Mouse (Mus musculus) adrenal gland, postnatal 36 days (tissue): Measurements from ENCODE around the gene St3gal4. TPM values are rescaled to one million over a fixed set of nuclear protein-coding genes. Genes with fewer than 3 reads are reported as not detected.
"Not testable (repeated sequence)": the region's sequence is repeated elsewhere in the genome, so short reads cannot be mapped to it uniquely, and the experiment has no call there.

Experiments used
- DNase-seq, 2 experiments: peaks; one replicate each; pipeline ENCODE4 v3.0.0; 2021; ENCODE audit warnings: mixed read lengths in 1 of 2
- long read RNA-seq, 2 experiments: library from polyadenylated mRNA; stranded (forward); transcript quantifications; one replicate each; pipeline ENCODE4 v2.0.0; 2021; ENCODE audit warnings: borderline sequencing depth in 2 of 2
- total RNA-seq, 2 experiments: library from RNA; stranded (reverse); gene quantifications; 2 replicates each; pipeline ENCODE4 v1.2.3; 2021

St3gal4 gene
- 10 to 100 TPM; 28.6 to 48.4 TPM for total RNA-seq
- long read RNA-seq, experiment 1, transcript St3gal4-201 (11 exons, 2,095 nt), result major isoform, 47 of 67 reads
- long read RNA-seq, experiment 1, partial matches to known transcripts, result 14 of 67 reads
- long read RNA-seq, experiment 1, other reads (novel, unspliced or antisense), result 6 of 67 reads
- long read RNA-seq, experiment 2, transcript St3gal4-201 (11 exons, 2,095 nt), result major isoform, 13 of 16 reads
- long read RNA-seq, experiment 2, partial matches to known transcripts, result 0 of 16 reads
- long read RNA-seq, experiment 2, other reads (novel, unspliced or antisense), result 3 of 16 reads

DNA sequence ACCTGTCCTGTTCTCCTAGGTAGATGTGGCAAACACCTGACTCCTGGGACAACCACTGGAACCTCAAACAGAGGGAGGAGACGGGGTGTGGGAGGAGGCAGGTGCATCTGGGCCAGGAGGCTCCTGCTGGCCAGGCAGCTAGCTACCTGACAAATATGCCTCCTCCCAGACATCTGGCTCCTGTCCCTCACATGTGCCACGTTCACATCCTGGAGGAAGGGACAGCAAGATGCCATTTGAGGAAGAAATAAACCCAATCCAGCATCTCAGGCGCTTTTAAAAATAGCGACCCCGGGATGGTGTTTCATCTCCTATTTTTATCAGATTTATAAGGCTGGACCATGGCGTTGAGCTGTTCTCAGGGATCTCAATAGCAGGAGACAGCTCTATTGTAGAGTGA lies at the start of gene St3gal4:
Gene St3gal4 (minus strand): TSS at position 101 of the 400 bp plus-strand sequence.
- DNase-seq, result no peak

DNA sequence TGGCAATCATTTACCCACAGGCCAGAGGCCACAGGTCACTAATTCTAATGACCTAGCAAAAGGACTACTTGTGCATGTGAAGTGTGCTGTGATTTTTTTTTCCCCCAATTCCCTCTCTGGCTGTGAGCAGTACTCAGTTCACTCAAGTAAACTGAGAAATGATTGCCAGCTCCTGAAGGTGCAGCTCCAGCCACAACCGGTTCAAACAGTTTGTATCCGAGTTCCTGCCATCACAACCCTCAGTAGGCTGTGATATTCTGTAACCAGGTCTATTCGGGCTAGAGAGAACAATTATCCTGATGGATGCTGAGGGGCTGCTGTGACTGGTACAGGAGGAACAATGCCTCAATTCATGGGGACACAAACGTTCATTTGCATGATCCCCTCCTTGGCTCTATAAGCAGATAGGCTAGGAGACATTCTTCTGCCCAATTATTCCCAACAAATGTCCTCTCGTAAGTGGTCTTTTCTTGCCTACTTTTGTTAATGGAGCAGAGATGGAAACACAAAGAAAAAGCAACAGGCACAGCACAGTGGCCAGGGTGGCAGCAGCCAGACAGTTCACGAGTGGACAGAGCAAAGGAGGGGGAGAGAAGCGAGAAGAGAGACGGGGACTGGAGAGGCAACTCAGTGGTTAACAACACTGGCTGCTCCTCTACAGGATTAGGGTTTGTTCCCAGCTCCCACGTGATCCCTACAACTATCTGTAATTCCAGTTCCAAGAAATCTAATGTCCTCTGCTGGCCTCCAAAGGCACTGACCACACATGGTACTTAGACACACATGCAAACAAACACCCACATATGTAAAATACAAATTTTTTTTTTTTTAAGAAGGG lies 47.9 kb upstream of the St3gal4 start:
- DNase-seq, result no peak

DNA sequence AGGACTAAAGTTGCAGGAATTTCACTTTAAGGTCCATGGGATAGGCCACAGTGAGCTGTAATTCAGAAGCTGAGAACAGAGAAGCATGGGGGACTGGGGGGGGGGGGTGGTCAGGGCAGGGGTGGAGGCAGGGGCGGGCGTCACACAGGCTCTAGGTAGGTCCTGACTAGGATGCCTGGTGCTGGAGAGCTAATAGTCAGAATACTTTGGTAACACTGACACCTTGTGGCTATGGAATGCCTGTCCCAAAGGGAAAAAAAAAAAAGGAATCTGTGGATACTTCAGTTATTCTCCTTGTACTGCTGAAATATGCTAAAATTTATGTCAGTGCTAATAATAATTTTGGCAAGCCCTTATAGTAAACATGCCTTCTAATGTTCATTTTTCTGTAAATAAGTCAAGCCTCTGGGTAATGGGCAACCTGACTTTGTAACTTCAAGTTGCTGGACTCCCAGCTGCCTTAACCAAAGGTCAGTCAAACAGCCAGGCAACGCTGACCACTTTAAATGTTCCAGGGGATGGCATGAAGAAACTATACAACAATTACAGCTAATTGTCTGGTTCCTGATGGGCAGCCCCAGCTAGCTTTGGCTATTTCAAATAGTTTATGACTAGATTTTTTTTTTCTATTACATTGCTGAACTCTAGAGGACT lies 47.2 kb upstream of the St3gal4 start:
- DNase-seq, result peak in 1 of 2 experiments; percentile 13

DNA sequence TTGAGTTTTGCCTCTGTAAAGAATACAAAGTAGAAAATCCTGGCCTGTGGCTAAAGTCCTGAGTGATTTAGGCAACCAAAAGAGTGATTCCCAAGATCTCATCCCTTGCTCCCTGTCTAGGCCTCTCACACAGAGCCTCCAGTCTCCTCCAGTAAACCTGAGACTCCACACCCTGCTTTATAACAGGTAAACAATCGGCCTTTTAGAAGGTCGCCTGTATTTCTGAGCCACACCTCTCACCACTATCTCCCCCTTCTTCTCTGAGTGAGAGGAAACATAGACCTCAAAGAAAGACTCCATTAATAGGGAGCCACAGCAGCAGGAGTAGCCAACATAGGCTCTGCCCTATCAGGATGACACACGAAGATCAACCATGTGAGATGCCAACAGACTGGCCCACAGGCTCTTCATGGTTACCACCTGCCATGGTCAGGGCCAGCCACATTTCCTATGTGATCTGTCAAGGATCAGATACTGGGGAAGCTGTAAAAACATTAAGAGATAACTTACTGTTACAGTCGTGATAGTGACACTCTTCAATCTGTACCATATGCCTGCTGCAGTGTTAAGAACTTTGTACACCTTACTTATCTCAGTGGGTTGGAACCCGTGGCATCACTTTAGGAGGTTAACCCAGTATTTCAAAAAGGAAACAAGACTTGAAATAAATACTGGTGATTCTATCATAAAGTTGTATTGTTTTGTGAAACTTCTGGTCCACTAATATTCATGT lies 45.2 kb upstream of the St3gal4 start:
- DNase-seq, result no peak

DNA sequence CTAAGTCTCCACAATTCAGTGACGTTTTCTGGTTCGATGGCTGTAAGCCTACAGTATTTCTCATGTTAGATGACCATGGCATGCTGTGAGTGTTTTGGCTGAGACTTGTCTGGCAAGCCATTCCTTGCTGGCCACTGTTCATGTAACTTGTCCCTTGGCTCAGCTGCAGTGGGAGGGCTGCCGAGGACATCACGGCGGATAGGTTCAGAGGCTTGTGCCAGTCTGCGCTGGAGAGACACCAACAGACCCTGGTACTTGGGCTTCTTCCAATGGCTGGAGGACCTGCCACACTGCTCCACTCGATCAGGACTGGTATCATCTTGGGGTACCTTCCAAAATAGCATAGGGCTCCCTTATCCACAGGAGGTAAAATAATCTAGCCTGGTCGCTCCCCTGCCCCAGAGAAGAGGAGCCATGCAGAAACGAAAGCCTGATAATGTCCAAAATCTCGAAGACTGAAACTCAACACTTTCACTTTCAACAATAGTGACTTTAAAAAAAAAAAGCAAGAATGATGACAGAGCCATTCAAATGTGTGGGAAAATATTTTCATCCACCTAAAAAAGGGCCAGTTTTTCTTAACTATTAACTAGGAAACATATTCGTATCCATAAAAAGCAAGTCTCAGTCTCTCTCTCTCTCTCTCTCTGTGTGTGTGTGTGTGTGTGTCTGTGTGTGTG lies 44.1 kb upstream of the St3gal4 start:
- DNase-seq, result peak; percentile 47 to 59

DNA sequence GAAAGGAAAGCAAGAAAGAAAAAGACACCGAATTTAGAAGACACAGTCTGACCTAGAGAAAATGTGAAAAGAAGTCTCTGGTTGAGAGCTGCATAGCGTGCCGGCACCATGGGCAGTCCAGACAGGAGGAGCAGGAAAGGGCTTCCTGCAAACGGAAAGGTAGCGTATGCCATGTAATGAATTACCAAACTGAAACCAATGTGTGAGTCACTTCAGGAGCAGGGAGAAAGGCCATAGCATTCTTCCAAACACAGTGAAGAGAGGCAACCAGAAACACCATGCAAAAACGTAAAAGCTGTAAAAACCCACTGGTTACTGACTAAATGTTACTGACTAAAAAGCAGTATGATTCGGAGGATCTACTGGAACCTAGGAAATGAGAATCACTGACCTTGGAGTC lies 42.7 kb upstream of the St3gal4 start:
- DNase-seq, result peak in 1 of 2 experiments; percentile 20

DNA sequence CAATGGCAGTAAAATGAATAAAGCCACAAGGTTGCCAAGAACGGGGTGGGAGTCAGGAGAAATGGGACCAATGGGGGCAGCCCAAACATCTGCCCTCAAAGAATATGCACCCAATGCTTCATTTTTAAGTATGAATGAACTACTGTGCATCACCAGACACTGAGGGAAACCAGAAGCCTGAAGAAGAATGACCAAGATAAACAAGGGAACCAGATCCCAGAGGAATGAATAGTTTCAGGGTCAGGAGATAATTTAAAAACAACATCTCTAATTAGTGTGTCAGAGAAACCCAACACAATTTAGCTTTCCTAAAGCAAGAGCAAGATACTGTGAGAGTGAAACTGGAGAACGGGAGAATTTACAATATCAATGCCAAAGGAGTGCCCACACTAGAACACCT lies 41.6 kb upstream of the St3gal4 start:
- no peak for DNase-seq

DNA sequence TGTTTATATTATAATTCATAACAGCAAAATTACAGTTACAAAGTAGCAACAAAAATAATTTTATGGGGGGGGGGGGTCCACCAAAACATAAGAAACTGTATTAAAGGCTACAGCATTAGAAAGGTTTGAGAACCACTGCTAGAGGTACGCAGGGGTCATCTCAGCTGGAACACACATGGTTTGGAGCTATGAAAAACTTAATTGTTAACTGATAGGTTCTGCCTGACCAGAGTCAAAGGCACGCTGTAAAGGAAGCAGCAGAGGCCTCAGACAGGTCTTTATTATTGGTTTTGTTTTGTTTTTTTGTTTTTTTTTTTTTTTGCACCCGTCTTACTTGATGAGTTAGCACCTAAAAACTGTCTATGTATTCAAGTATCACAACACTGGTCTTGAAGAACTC lies 39.4 kb upstream of the St3gal4 start:
- no peak for DNase-seq

DNA sequence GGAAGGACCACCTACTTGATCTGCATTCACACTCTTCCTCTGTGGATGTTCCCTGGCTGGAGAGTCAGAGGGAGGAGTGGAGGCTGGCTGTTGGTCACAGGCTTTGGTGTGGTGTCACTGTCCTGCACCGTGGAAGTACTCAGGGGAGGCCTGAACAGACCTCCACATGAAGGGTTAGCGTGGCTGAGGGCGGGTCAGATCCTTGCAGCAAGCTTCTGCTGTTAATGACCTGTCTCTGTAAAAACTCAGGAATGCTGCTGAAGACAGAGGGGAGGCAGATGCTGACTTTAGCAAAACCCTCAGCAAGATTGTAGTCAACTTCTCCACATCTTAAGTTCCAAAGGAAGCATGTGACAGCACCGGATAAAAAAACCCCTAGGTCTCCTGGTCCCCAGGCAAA lies 37.8 kb upstream of the St3gal4 start:
- no peak for DNase-seq

DNA sequence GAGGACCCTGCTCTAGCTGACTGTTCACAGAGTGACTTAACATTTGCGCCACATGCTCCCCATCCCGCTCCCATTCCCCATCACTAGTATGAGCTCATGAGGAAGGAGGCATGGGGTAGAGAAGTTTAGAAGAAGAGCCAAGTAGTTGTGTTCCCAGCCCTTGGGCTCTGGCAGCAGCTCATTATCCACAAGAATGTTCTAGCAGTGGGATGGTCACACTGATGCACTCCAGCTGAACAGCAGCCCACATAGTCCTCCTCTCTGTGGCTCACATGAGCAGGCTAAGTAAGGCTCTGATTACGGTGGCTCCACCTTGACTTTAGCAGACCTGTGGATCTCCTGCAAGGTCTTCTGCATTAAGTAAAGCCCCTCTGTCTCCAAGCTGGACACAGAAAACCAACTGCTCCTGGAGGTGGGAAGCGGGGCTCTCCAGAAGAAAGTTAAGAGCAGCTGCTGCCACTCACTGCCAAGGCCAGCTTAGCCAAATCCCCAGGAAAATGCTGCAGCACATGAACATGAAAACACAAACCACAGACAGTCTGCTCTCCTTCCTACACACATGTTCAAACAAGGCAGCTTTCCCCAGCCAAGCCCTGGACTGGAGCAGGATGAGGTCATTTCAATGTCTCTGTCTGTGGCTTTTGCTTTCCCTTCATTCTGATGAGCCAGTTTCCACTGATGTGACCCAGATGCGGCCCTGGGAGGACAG lies 37.1 kb upstream of the St3gal4 start:
- DNase-seq, result no peak

DNA sequence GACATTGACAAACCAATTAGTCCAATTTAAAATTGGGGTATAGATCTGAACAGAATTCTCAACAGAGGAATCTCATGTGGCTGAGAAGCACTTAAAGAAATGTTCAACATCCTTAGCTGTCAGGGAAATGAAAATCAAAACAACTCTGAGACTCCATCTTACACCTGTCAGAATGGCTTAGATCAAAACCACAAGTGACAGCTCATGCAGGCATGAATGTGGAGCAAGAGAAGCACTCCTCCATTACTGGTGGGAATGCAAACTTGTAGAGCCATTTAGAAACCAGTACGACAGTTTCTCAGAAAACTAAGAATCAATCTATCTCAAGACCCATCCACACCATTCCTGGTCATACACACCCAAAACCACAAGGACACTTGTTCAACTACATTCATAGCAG lies 33.9 kb upstream of the St3gal4 start:
- DNase-seq, result no peak

DNA sequence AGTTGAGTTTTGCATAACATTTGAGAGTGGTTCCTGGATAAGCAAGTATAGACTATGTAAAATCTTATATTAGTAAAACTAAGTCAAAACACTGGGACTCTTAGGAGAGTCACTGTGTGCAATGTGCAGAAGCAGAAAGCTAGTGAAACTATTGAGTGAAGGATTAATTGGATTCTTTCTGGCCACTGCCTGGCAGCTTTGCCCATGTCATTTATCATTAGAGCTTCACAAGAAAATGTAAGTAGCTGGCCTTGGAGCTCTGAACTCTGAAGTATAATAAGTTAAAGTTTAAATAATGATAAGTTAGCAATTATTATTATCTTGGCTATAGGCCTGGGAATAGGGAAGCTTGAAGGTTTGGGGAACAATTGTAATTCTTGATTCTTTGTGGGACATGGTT lies 29.8 kb upstream of the St3gal4 start:
- not testable (repeated sequence) for DNase-seq

DNA sequence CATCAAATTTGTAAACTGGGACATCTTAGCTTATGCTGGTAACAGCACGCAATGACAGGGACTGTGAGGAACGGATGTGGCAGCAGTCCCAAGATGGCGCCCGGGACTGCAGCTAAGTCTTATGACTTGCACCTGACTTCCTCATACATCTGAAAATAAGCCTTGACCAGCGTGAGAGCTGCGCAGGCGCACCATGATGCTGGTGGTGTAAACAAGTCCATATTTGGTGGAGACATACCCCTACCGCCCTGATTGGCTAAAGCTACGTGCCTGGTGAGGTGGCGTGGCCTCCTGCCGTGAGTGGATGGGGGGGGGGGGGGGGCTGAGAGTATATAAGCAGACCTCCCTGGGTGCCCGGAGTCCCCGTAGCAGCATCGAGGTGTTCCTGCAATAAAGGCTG lies 28.2 kb upstream of the St3gal4 start:
- not testable (repeated sequence) for DNase-seq

DNA sequence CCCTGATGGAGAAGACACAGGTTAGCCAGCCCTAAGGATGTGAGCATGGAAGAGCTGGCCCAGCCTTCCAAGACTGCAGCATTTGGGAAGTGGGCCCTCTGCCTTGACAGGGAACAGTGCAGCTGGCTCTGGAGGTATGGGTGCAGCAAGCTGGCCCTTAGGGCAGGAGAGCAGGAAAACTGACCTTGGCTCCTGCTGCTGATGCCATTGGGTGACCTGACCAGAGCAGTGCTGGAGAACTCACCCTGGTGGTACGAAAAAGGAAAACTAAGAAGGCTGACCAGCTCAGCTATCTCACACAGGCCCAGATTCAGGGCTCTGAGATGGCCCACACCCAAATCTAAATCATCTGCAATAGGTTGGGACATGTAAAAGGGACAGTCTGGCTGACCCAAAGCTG lies 26.8 kb upstream of the St3gal4 start:
- no peak for DNase-seq

DNA sequence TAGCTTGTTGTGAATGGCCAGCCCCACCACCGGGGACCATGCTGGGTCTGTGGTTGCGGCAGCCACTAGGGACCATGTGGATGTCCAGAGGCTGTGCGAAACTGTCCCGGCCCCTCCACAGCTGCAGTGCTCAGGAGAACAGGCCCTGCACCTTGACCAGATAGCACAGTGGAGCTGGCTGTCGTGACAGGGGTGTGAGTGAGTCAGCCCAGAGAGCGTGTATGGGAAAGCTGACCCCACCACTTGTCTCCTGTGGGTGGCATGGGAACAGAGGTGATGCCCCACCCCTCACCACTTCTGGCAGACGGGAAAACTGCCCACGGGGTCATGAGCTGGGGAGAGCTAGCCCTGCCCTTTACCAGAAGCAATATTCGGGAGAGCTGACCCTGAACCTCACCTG lies 26.1 kb upstream of the St3gal4 start:
- no peak for DNase-seq

DNA sequence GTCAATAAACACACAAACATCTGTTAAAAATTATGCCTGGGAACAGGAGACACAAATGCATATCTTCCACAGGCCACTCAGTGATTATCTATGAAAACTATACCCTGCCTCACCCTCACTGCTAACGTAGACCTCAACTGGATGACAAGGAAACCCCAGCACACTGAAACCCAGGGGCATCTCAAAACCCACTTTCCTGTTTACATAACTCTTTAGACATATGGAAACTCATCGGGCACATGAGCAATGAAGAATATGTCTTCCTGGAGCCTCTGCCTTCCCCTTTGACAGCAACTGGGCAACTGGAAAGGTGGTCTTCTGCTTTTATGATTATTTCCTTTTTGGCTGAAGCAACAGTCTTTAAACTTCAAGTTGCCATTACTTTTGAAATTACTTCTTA lies 23.2 kb upstream of the St3gal4 start:
- DNase-seq, result no peak

DNA sequence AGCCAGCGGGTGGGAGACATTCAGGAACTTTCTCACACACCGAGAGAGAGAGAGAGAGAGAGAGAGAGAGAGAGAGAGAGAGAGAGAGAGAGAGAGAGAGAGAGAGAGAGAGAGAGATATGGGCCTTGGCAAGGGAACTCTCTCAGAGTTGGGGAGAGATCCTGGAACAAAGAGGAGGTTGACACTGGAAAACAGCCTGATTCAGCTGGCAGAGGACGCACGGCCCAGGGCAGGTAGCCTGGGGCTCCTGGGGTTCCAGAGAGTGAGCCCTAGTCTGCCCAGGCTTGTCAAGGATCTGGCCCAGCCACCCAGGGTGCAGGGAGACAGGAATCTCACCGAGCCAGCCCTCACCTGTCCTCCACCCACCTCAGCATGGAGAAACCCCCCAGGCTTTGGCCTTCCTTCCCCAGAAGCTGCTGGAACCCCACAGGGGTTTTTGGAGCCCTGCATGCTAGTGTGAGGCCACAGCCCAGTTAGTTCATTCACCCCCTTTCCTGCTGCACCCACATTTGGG lies 20.2 kb upstream of the St3gal4 start:
- no peak for DNase-seq

DNA sequence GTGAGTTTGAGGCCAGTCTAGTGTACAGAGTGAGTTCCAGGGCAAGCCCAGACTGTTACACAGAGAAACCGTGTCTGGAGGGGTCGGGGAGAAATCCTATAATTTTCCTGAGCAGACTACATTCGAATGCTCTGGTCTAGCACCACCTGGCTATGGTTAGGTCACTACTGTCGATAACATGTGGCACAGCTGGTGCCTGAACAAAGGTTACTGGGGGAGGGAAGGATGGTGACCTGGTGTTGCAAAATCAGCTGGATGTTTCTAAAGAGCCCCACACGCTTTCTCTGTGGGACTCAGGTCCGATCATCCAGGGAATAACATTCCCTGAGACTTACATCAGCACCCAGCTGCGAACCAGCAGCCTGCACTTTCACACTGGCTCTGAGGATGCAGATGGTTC lies 19.0 kb upstream of the St3gal4 start:
- DNase-seq, result no peak

DNA sequence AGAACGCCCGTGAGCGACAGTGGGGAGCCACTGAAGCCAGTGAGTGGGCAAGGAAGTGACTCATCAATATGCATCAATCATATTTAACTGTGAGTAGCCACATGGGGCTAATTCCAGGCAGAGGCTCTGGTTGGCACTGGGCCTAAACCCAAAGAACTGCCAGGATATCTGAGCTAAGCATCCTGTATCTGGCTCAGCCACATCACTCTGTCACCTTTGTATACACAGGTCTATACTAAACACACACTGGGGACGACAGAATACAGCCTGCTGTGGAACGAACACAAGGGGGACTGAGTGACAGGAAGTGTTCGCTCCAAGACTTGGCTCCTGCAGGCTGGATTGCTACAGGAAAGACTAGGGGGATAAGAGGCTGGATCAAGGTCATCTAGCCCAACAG lies 16.5 kb upstream of the St3gal4 start:
- DNase-seq, result peak; percentile 55 to 61

DNA sequence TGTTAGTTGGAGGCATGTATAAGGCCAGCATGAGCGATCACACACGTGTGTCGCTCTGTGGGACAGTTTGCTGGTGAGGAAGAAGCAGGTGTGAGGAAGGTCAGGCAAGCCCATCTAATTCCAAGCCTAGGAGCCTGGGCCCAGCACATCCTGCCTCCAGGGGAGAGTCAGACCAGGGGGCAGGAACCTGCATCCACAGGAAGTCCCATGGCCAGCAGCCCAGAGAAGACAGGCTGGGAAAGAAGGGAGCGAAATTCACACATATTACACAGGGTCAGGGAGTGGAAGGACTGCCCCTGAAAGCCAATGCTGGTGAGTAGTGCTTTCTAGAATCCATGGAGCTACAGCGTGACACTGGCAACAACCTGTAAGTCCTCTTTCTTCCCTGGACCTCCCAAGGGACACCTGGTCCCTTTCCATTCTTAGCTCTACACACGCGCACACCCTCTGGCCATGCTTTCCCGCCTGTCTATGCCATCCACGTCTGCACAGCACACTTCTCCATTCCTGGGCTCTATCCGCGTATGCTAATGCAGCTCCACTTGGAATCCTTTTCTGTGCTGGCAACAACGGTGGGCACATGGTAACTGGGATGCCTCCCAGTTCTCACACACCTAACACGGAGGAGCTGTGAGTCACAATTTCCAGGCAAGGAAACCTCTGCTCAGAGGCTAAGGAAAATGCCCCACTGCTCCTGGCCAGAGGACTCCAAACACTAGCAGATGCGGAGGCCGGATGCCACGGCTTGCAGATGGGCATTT lies 12.7 kb upstream of the St3gal4 start:
- peak in 1 of 2 experiments; percentile 53 for DNase-seq
